Mouse (Mus musculus) hindbrain, embryonic 14.5 days (tissue): ENCODE results near the gene Atp2c2. TPM values are rescaled to one million over a fixed set of nuclear protein-coding genes. Genes with fewer than 3 reads are reported as not detected.

Experiments
- ATAC-seq: fragments of 200-750 bp; cut with Nextera tagmentation; 2 replicates; pipeline ENCODE4 v1.8.0; 2017; ENCODE audit warnings: moderate number of reproducible peaks, mild to moderate bottlenecking, moderate TSS enrichment, moderate library complexity; ENCODE audit not compliant: low FRiP score
- DNase-seq: peaks from one replicate; pipeline ENCODE4 v3.0.0-alpha.2; 2015; ENCODE audit warnings: low spot score
- H3K27ac ChIP-seq: fragments of 300-500 bp; sonication (generic); 2 replicates; pipeline ENCODE4 v1.5.1; 2014; ENCODE audit warnings: mild to moderate bottlenecking, moderate library complexity
- H3K27me3 ChIP-seq: fragments of 300-500 bp; sonication (generic); 2 replicates; pipeline ENCODE4 v1.6.1; 2014; ENCODE audit warnings: mild to moderate bottlenecking, low read length, mixed read lengths; ENCODE audit not compliant: control insufficient read depth, insufficient read depth
- H3K36me3 ChIP-seq: fragments of 300-500 bp; sonication (generic); replicated peaks from 2 replicates; pipeline ENCODE4 v1.6.1; 2014; ENCODE audit not compliant: control insufficient read depth, insufficient read depth
- H3K4me1 ChIP-seq: fragments of 300-500 bp; sonication (generic); replicated peaks from 2 replicates; pipeline ENCODE4 v1.6.1; 2014; ENCODE audit warnings: antibody characterized with exemption, low read length, mixed read lengths; ENCODE audit not compliant: control insufficient read depth, insufficient read depth
- H3K4me2 ChIP-seq: fragments of 300-500 bp; sonication (generic); replicated peaks from 2 replicates; pipeline ENCODE4 v1.6.1; 2014; ENCODE audit warnings: mild to moderate bottlenecking, moderate library complexity
- H3K4me3 ChIP-seq: fragments of 300-500 bp; sonication (generic); replicated peaks from 2 replicates; pipeline ENCODE4 v1.5.1; 2014; ENCODE audit warnings: mild to moderate bottlenecking, low read length
- H3K9ac ChIP-seq: fragments of 300-500 bp; sonication (generic); 2 replicates; pipeline ENCODE4 v1.6.1; 2014
- H3K9me3 ChIP-seq: fragments of 300-500 bp; sonication (generic); 2 replicates; pipeline ENCODE4 v1.6.1; 2016; ENCODE audit warnings: low read length; ENCODE audit not compliant: control insufficient read depth
- WGBS: fragments of 180-500 bp; shearing (Covaris S2); extraction: QIAGEN DNeasy Blood & Tissue Kit; methylation state at CpG from one replicate; pipeline ENCODE4 v1.1.7; 2014; 5-methylcytosine and 5-hydroxymethylcytosine counted together
- polyA plus RNA-seq: library from polyadenylated mRNA; unstranded; fragments of >200 nt; fragmentation: Nextera tagmentation; extraction: Ambion mirVana; gene quantifications from 2 replicates; pipeline ENCODE4 v1.2.1, GENCODE M21; 2014

Atp2c2 gene
- polyA plus RNA-seq, 1 experiment from 2014 or later: 0.13 TPM

GRCm38 (mm10) chr8:119798170-119798964, 98.6 kb downstream of the Atp2c2 start:
- no peaks in the 10 kb centered on the region for H3K36me3 ChIP-seq
- peak overlapping the region; percentile 38 for H3K4me2 ChIP-seq
- ATAC-seq (peak; percentile 59), DNase-seq (peak; percentile 75)
- H3K9ac ChIP-seq: peak overlapping the region; percentile 17; the same call in 1 of the 2 replicates
- peak overlapping the region; percentile 65 for H3K27ac ChIP-seq
- H3K27me3 ChIP-seq: no peaks in the 10 kb centered on the region
- H3K4me1 ChIP-seq: peaks cover 21% of the 10 kb centered on the region
- H3K9me3 ChIP-seq: no peaks in the 10 kb centered on the region
- WGBS: 4% methylated on average over 15 of the region's 15 CpGs
- no peak overlapping the region for H3K4me3 ChIP-seq

GRCm38 (mm10) chr8:119798965-119799264, 99.1 kb downstream of the Atp2c2 start:
- Histone ChIP-seq H3K9ac (no peak overlapping the region), H3K4me1 (peaks cover 21% of the 10 kb centered on the region), H3K4me2 (peak overlapping the region; percentile 38), H3K27me3 (no peaks in the 10 kb centered on the region), H3K27ac (peak overlapping the region; percentile 65), H3K9me3 (no peaks in the 10 kb centered on the region), H3K36me3 (no peaks in the 10 kb centered on the region), H3K4me3 (no peak overlapping the region)
- 48% methylated on average over 2 of the region's 2 CpGs for WGBS
- DNase-seq (no peak), ATAC-seq (no peak; the same call in 1 of the 2 replicates)

- DNase-seq (peak; percentile 69), ATAC-seq (no peak)
- no peaks in the 10 kb centered on the region for H3K27me3 ChIP-seq
- peaks cover 27% of the 10 kb centered on the region for H3K4me1 ChIP-seq
- H3K27ac ChIP-seq: peak overlapping the region; percentile 26; the same call in 1 of the 2 replicates
- no peaks in the 10 kb centered on the region for H3K9me3 ChIP-seq
- H3K36me3 ChIP-seq: no peaks in the 10 kb centered on the region
- no peak overlapping the region for H3K9ac ChIP-seq
- WGBS: 4% methylated on average over 4 of the region's 4 CpGs
- H3K4me2 ChIP-seq: no peak overlapping the region
- H3K4me3 ChIP-seq: no peak overlapping the region
Observed at GRCm38 (mm10) chr8:119801168-119801567, 101.4 kb downstream of the Atp2c2 start.

- WGBS: 100% methylated on average over 1 of the region's 1 CpGs
- no peak for ATAC-seq
- 0 out of 2 replicates have a peak, but pooled peaks cover 2% of the 10 kb centered on the region for H3K36me3 ChIP-seq
Observed at GRCm38 (mm10) chr8:119802592-119802991, 102.8 kb downstream of the Atp2c2 start.

GRCm38 (mm10) chr8:119805275-119805674, 105.5 kb downstream of the Atp2c2 start:
- no peak overlapping the region for H3K4me3 ChIP-seq
- peaks cover 29% of the 10 kb centered on the region for H3K4me1 ChIP-seq
- H3K36me3 ChIP-seq: peaks cover 18% of the 10 kb centered on the region
- H3K27ac ChIP-seq: no peak overlapping the region
- H3K4me2 ChIP-seq: no peak overlapping the region
- no peak for DNase-seq
- ATAC-seq: no peak
- 51% methylated on average over 8 of the region's 8 CpGs for WGBS
- no peaks in the 10 kb centered on the region for H3K27me3 ChIP-seq
- H3K9ac ChIP-seq: no peak overlapping the region
- no peaks in the 10 kb centered on the region for H3K9me3 ChIP-seq

More at GRCm38 (mm10) chr8:119802592-119802991, 102.8 kb downstream of the Atp2c2 start:
- DNase-seq: no peak
- H3K4me1 ChIP-seq: peaks cover 34% of the 10 kb centered on the region
- H3K27me3 ChIP-seq: no peaks in the 10 kb centered on the region
- H3K27ac ChIP-seq: no peak overlapping the region
- H3K4me2 ChIP-seq: no peak overlapping the region
- no peak overlapping the region for H3K9ac ChIP-seq
- H3K9me3 ChIP-seq: no peaks in the 10 kb centered on the region
- H3K4me3 ChIP-seq: no peak overlapping the region

GRCm38 (mm10) chr8:119806422-119807263, 106.8 kb downstream of the Atp2c2 start:
- DNase-seq (peak; percentile 57), ATAC-seq (0 out of 2 replicates have a peak, but pooled peaks have one; percentile 26)
- Histone ChIP-seq H3K9ac (no peak overlapping the region), H3K27ac (no peak overlapping the region), H3K9me3 (no peaks in the 10 kb centered on the region), H3K4me3 (no peak overlapping the region), H3K27me3 (no peaks in the 10 kb centered on the region), H3K36me3 (peaks cover 18% of the 10 kb centered on the region), H3K4me1 (peaks cover 29% of the 10 kb centered on the region), H3K4me2 (no peak overlapping the region)
- WGBS: 56% methylated on average over 14 of the region's 14 CpGs

Other genes starting within 250 kb of the Atp2c2 start
- gene Slc38a8, start 198.3 kb upstream of the Atp2c2 start, polyA plus RNA-seq: not detected in 2 replicates
- gene Mbtps1, start 141.3 kb upstream of the Atp2c2 start, polyA plus RNA-seq: 50.9 and 51.1 TPM in 2 replicates
- gene Hsdl1, start 124.8 kb upstream of the Atp2c2 start, polyA plus RNA-seq: 163 and 182 TPM in 2 replicates
- 0.51 and 0.53 TPM in 2 replicates for gene Dnaaf1, start 124.8 kb upstream of the Atp2c2 start, polyA plus RNA-seq
- 13.3 and 14.0 TPM in 2 replicates for gene Taf1c, start 94.8 kb upstream of the Atp2c2 start, polyA plus RNA-seq
- gene Adad2, start 87.3 kb upstream of the Atp2c2 start, polyA plus RNA-seq: not detected in 2 replicates
- gene Kcng4, start 64.3 kb upstream of the Atp2c2 start, polyA plus RNA-seq: 0.09 and 0.16 TPM in 2 replicates
- 5.5 and 6.1 TPM in 2 replicates for gene Wfdc1, start 33.6 kb upstream of the Atp2c2 start, polyA plus RNA-seq
- 6.5 and 7.4 TPM in 2 replicates for gene Tldc1, start 78.4 kb downstream of the Atp2c2 start, polyA plus RNA-seq
- gene Cotl1, start 140.5 kb downstream of the Atp2c2 start, polyA plus RNA-seq: 238 and 309 TPM in 2 replicates
- 15.1 and 19.1 TPM in 2 replicates for gene Klhl36, start 162.3 kb downstream of the Atp2c2 start, polyA plus RNA-seq
- gene Usp10, start 210.4 kb downstream of the Atp2c2 start, polyA plus RNA-seq: 103 and 117 TPM in 2 replicates
- gene Gm20388, start 210.8 kb downstream of the Atp2c2 start, polyA plus RNA-seq: not detected in 2 replicates